Mouse (Mus musculus): ENCODE measurements around the gene Kcnd3. TPM values are rescaled to one million over a fixed set of nuclear protein-coding genes. Genes with fewer than 3 reads are reported as not detected.

Gene Kcnd3
- total RNA-seq, 2 experiments from 2014 or later, result 0.20 TPM; not detected in 1

- no peak for DNase-seq
- intact Hi-C loops (cut with DNase I), result no loop called here
Observed at GRCm38 (mm10) chr3:105515640-105516039, 63.5 kb downstream of the Kcnd3 start.

- DNase-seq, result no peak
- intact Hi-C loops (cut with DNase I), result no loop called here
Observed at GRCm38 (mm10) chr3:105520446-105520845, 68.3 kb downstream of the Kcnd3 start.

GRCm38 (mm10) chr3:105521178-105521631 is 69.1 kb downstream of the Kcnd3 start:
- intact Hi-C loops (cut with DNase I), result no loop called here
- DNase-seq, result no peak

- DNase-seq, result no peak
- intact Hi-C loops (cut with DNase I), result no loop called here
Observed at GRCm38 (mm10) chr3:105521639-105522038, 69.5 kb downstream of the Kcnd3 start.

- no peak for DNase-seq
- intact Hi-C loops (cut with DNase I), result no loop called here
Observed at GRCm38 (mm10) chr3:105528860-105529259, 76.7 kb downstream of the Kcnd3 start.

GRCm38 (mm10) chr3:105529700-105530099 is 77.6 kb downstream of the Kcnd3 start:
- DNase-seq, result peak in 1 of 2 experiments; percentile 8
- intact Hi-C loops (cut with DNase I), result no loop called here

- peak in 1 of 2 experiments; percentile 3 for DNase-seq
- intact Hi-C loops (cut with DNase I), result no loop called here
Observed at GRCm38 (mm10) chr3:105530363-105531130, 78.4 kb downstream of the Kcnd3 start.

- intact Hi-C loops (cut with DNase I), result no loop called here
Observed at GRCm38 (mm10) chr3:105538406-105538805, 86.3 kb downstream of the Kcnd3 start.

GRCm38 (mm10) chr3:105538819-105539607 is 86.9 kb downstream of the Kcnd3 start:
- intact Hi-C loops (cut with DNase I), result no loop called here

More at GRCm38 (mm10) chr3:105538406-105538805, 86.3 kb downstream of the Kcnd3 start:
- DNase-seq, result no peak

GRCm38 (mm10) chr3:105542741-105543140 is 90.6 kb downstream of the Kcnd3 start:
- intact Hi-C loops (cut with DNase I), result no loop called here
- DNase-seq, result no peak

More at GRCm38 (mm10) chr3:105538819-105539607, 86.9 kb downstream of the Kcnd3 start:
- DNase-seq, result no peak

- no peak for DNase-seq
- intact Hi-C loops (cut with DNase I), result no loop called here
Observed at GRCm38 (mm10) chr3:105544106-105544505, 92.0 kb downstream of the Kcnd3 start.

GRCm38 (mm10) chr3:105546611-105547071 is 94.5 kb downstream of the Kcnd3 start:
- DNase-seq, result no peak
- intact Hi-C loops (cut with DNase I), result no loop called here

GRCm38 (mm10) chr3:105548074-105548771 is 96.1 kb downstream of the Kcnd3 start:
- no peak for DNase-seq
- intact Hi-C loops (cut with DNase I), result no loop called here

- DNase-seq, result no peak
- intact Hi-C loops (cut with DNase I), result no loop called here
Observed at GRCm38 (mm10) chr3:105559456-105559855, 107.3 kb downstream of the Kcnd3 start.

GRCm38 (mm10) chr3:105566973-105567372 is 114.8 kb downstream of the Kcnd3 start:
- DNase-seq, result no peak

GRCm38 (mm10) chr3:105567472-105567871 is 115.3 kb downstream of the Kcnd3 start:
- intact Hi-C loops (cut with DNase I), result no loop called here
- DNase-seq, result no peak

More at GRCm38 (mm10) chr3:105566973-105567372, 114.8 kb downstream of the Kcnd3 start:
- intact Hi-C loops (cut with DNase I), result no loop called here

- intact Hi-C loops (cut with DNase I), result no loop called here
- DNase-seq, result no peak
Observed at GRCm38 (mm10) chr3:105568403-105568802, 116.3 kb downstream of the Kcnd3 start.

GRCm38 (mm10) chr3:105568851-105569250 is 116.7 kb downstream of the Kcnd3 start:
- no peak for DNase-seq
- intact Hi-C loops (cut with DNase I), result no loop called here

GRCm38 (mm10) chr3:105569310-105569752 is 117.2 kb downstream of the Kcnd3 start:
- no peak for DNase-seq
- intact Hi-C loops (cut with DNase I), result no loop called here

GRCm38 (mm10) chr3:105569950-105570349 is 117.8 kb downstream of the Kcnd3 start:
- no peak for DNase-seq
- intact Hi-C loops (cut with DNase I), result no loop called here

GRCm38 (mm10) chr3:105570818-105571217 is 118.7 kb downstream of the Kcnd3 start:
- intact Hi-C loops (cut with DNase I), result no loop called here
- no peak for DNase-seq
